Mouse (Mus musculus): ENCODE results near the gene Kirrel. TPM values are rescaled to one million over a fixed set of nuclear protein-coding genes. Genes with fewer than 3 reads are reported as not detected.
"Not testable (repeated sequence)": the region's sequence is repeated elsewhere in the genome, so short reads cannot be mapped to it uniquely, and the experiment has no call there.

The Kirrel gene
- total RNA-seq, 2 experiments from 2014 or later: 5.7 to 5.8 TPM

DNA sequence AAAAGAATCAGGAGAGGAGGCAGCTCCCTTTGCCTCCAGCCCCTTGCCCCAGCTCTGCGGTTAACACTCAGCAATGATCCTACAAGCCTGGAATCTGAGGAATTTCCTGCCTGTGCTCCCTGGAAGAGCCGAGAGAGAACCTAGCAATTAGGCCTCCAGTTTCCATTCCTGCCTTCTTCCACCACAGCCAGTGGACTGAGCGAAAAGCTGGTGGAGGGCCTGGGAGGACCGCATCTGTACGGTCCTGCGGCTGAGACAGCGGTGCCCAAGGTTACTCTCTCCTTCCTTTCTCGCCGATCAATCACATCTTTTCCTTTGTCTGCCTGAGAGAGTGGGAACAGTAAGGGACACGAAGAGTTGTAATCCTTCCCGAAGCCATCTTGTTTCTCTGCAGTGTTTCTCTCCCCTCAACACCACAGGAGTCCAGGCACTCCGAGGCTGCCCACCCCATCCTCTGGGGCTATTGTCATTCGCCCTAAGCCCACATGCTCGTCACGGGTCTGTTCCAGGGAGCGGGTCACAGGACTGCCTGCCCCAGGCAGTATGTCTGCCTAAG is 23.8 kb downstream of the Kirrel start:
- intact Hi-C loops (cut with DNase I): no loop called here
- peak in 1 of 2 experiments; percentile 55 for DNase-seq (ENCODE audit: extremely low spot score in 1 of 2, low spot score in 2 of 2)

DNA sequence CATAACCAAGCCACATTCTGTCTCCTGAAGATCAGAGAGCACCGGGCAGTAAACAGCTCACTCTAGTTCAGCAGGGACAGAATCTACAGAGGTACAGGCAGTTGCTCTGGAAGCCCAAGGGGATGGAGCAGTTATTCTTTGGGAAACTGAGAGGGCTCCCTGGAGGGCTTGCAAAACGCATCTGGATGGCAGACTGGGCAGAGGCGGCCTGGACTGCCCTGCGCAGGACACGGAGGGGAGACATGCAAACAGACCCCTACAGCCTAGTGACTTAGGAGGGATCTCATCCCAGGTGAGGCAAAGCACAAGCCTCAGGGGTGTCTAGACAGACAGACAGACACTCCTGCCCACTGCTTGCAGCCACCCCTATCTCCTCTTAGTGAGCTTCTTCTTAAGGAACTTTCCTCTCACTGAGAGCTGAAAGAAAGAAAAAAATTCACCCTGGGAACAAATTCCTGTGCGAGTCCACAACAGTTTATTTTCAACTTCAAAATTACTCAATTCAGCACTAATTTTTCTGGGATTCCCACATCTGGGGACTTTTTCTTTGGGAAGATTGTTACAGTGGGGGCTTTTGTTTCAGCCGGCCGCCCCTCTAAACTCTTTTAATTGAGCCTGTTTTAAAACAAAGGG is 24.4 kb downstream of the Kirrel start:
- intact Hi-C loops (cut with DNase I): no loop called here
- no peak for DNase-seq (ENCODE audit: extremely low spot score in 1 of 2, low spot score in 2 of 2)

DNA sequence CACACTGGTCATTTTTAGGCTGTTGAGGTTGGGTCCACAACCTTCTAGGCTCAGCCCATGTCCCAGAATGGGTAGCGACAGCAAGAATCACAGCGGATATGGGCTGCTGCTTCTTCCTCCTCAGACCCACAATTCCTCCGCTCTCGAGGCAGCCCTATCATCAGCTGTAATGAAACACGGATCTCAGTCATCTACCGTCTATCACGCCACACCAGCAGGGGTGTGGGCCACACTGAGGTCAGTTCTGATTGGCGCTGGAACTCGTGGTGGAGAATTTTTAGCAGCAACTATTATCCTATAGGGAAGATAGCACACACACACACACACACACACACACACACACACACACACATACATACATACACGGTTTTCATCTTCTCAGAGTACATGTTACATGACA is 25.1 kb downstream of the Kirrel start:
- no peak for DNase-seq (ENCODE audit: extremely low spot score in 1 of 2, low spot score in 2 of 2)
- intact Hi-C loops (cut with DNase I): no loop called here

DNA sequence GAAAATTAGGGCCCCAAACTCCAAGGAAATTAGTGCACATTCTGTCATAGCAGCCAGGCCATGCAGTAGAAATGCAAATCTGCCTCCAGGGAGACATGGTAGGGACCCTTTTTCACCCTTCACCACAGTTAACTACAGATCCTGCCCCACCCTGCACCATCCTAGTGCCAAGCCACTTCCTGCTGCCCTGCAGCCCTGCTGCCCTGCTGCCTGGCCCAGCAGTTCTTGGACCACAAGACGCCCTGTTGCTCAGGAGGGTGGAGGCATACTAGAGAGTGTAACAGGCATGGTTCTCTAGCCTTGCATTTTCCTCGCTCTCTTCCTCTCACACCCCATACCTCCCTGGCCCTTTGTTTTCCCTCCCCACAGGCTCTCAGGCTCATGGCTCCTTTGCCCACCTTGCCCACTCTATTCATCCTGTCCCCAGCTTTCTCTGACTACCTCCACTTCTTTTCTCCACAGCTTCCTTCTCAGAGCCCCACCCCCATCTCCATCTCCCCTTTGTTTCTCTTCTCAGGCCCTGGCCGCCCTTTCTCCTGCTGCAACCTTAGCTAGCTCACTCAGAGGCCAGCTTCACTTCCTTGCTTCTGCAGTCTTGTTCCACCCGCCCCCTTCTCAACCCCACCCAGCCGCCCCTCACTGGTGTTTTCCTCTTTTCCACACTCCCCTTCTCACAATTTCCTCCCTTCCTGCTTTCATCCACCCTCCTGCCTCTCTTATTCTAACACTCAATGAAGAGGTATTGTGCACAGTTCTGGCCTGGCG is 29.9 kb downstream of the Kirrel start:
- no peak for DNase-seq (ENCODE audit: extremely low spot score in 1 of 2, low spot score in 2 of 2)
- intact Hi-C loops (cut with DNase I): no loop called here

DNA sequence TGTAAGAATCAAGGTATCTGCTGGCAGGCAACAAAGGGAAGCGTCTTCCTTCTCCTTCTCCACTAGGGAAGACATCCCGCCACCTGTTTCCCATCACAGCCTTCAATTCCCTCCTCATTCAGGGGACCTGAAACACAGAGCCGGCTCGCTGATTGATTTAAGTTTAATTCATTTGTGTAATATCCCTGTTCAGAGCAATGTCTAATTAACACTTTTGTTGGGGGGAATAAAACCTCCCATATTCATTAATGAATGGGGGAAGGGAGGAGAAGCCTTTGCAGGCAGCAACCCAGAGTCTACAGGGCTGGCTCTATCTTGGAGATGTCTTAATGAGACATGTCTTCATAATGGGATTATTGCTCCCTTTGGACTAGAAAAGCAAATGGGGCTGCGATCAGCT is 34.3 kb downstream of the Kirrel start:
- DNase-seq (ENCODE audit: extremely low spot score in 1 of 2, low spot score in 2 of 2): no peak
- intact Hi-C loops (cut with DNase I): no loop called here

GRCm38 (mm10) chr3:87136782-87137181 is 37.8 kb downstream of the Kirrel start:
- intact Hi-C loops (cut with DNase I): no loop called here
- DNase-seq (ENCODE audit: extremely low spot score in 1 of 2, low spot score in 2 of 2): no peak

- intact Hi-C loops (cut with DNase I): no loop called here
- no peak for DNase-seq (ENCODE audit: extremely low spot score in 1 of 2, low spot score in 2 of 2)
Observed at GRCm38 (mm10) chr3:87134951-87135350, 39.6 kb downstream of the Kirrel start.

DNA sequence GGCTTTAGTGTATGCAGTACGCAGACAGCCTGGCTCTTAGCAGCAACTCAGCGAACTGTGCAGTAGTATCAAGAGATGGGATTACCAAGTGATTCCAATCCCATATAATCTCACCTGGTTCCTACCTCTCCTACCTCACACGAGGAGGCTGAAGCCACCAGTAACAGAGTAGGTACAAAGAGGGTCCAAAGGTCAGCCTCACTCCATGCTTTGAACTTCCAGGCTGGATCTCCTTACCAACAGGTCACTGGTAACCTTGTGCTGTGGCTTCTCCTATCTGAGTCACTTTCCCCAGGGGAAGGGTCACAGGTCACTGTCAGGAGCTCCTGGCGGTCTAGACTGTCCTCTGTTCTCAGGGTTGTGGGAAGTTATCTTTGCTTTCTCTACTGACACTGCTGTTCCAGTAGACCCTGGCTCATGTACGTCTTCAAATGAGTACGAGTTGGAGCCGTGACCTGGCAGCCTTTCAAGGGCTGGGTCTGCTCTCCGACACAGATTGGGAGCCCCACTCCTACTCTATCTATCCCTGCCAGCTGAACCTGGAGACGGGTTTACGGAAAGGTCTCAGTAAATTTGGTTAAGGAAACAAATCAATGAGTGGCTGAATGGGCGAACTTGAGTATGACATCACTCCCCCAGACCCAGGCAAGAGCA is 42.7 kb downstream of the Kirrel start:
- DNase-seq (ENCODE audit: extremely low spot score in 1 of 2, low spot score in 2 of 2): no peak
- intact Hi-C loops (cut with DNase I): no loop called here

DNA sequence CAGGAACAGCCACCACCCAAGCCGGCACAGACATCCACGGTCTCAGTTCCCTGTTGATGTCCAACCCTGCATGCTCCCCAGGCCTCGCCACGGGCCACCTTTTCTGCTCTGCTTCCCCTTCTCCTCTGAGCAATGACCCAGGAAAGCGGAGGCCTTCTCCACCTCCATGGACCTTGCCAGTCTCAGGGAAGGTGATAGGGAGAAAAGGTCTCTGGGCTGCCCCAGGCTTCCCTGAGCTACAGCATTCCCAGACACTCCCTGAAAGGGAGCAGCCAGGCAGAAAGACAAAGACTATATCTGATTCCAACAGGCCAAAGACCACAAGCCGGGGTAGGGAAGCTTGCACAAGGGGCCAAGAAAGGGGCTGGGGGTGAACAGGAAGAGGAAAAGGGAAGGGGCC is 43.6 kb downstream of the Kirrel start:
- DNase-seq (ENCODE audit: extremely low spot score in 1 of 2, low spot score in 2 of 2): no peak
- intact Hi-C loops (cut with DNase I): no loop called here

GRCm38 (mm10) chr3:87123795-87124194 is 50.8 kb downstream of the Kirrel start:
- intact Hi-C loops (cut with DNase I): no loop called here
- DNase-seq (ENCODE audit: extremely low spot score in 1 of 2, low spot score in 2 of 2): peak in 1 of 2 experiments; percentile 53

DNA sequence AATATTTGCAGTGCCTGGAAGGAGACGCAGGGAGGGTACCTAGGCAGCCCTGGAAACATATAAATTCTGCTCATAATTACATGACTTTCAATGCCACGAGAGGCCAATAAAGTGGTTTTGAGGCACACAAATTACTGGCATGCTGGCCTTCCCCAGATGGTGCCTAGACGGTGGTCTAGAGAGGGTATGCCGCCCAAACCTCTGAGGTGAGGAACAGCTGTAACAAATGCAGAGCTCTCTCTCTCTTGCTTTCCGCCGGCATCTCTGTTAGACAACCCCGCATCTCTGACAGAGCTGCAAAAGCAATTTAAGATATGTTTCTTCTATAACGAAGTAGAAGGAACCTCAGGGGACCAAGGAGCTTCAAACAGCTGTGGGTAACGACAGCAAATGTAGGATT is 56.3 kb downstream of the Kirrel start:
- no peak for DNase-seq (ENCODE audit: extremely low spot score in 1 of 2, low spot score in 2 of 2)
- intact Hi-C loops (cut with DNase I): no loop called here

DNA sequence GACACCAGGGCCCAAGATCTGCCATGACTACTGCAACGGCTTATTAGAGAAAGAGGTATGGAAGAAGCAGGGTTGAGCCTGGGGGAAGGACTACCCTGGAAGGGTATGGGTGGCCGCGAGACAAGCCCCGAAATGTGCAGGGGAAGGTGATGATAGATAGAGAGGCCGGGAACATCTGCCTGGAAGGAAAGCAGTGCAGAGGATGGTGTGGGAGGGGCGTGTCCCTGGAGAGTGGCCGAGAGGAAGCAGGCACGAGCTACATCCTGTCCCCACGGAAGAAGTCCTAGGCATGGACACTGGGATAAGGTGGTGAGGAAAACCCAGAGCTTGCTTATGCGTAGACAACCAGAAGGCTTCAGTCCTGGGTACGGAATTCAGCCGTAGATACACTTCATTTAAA is 56.9 kb downstream of the Kirrel start:
- DNase-seq (ENCODE audit: extremely low spot score in 1 of 2, low spot score in 2 of 2): no peak
- intact Hi-C loops (cut with DNase I): no loop called here

- intact Hi-C loops (cut with DNase I): no loop called here
- DNase-seq (ENCODE audit: extremely low spot score in 1 of 2, low spot score in 2 of 2): no peak
Observed at GRCm38 (mm10) chr3:87115726-87116540, 58.6 kb downstream of the Kirrel start.

GRCm38 (mm10) chr3:87115271-87115670 is 59.3 kb downstream of the Kirrel start:
- intact Hi-C loops (cut with DNase I): no loop called here
- DNase-seq (ENCODE audit: extremely low spot score in 1 of 2, low spot score in 2 of 2): no peak

DNA sequence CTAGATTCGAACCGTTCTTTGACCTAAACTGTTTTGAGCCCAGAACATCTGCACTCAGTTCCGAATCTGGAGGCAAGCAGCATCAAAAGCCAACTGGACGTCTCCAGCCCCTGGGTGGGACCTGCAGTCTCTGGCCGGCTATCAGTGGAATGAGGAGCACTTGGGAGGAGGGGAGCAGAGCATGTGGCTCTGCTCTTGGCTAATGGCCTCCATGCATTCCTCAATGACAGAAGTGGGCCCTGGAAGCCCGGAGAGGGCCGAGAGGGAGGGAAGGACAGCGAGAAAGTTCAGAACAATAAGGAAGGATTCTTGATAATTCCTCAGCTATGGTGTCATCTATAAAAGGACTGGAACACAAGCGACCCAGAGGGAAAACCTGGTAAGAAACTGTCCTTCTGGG is 59.7 kb downstream of the Kirrel start:
- no peak for DNase-seq (ENCODE audit: extremely low spot score in 1 of 2, low spot score in 2 of 2)
- intact Hi-C loops (cut with DNase I): no loop called here

GRCm38 (mm10) chr3:87113881-87114280 is 60.7 kb downstream of the Kirrel start:
- intact Hi-C loops (cut with DNase I); DNase-seq (ENCODE audit: extremely low spot score in 1 of 2, low spot score in 2 of 2): not testable (repeated sequence)

- intact Hi-C loops (cut with DNase I): no loop called here
Observed at GRCm38 (mm10) chr3:87112264-87112663, 62.3 kb downstream of the Kirrel start.

DNA sequence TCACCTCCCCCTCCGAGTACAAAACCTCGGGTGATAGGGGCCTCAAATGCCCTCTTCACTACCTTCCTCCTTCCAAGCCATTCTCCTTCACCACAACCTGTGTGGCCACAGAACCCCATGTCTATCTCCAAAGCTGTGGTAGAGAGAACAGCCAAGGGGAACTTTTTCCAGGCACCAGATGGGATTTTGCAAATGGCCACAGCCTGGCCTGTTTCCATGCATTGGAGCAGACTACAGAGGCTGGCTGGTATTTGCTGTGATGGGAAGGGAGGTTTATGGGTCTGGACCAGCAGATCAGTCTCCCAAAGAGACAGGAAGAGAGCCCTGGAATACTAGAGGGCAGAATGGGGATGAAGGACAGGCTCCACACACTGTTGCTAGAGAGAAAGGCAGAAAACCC is 69.7 kb downstream of the Kirrel start:
- DNase-seq (ENCODE audit: extremely low spot score in 1 of 2, low spot score in 2 of 2): no peak
- intact Hi-C loops (cut with DNase I): no loop called here

More at GRCm38 (mm10) chr3:87112264-87112663, 62.3 kb downstream of the Kirrel start:
- no peak for DNase-seq (ENCODE audit: extremely low spot score in 1 of 2, low spot score in 2 of 2)

GRCm38 (mm10) chr3:87102346-87102745 is 72.2 kb downstream of the Kirrel start:
- intact Hi-C loops (cut with DNase I): no loop called here
- no peak for DNase-seq (ENCODE audit: extremely low spot score in 1 of 2, low spot score in 2 of 2)

Measured in left cerebral cortex, postnatal 10 days (tissue).